Comparison of ENCODE assay signal across 8 mouse cellular contexts in genomic region chr8:77473373-77473772, GRCm38 (mm10). TPM values are rescaled to one million over a fixed set of nuclear protein-coding genes. Genes with fewer than 3 reads are reported as not detected.
DNase-seq lines count a peak whose midpoint lies in the region; ATAC-seq lines count a peak whose summit lies in the region.

No protein-coding gene starts in this region.

- H3K36me3 ChIP-seq in liver, embryonic 13.5 days, result no peaks in the 10 kb centered on the region
- H3K36me3 ChIP-seq in liver, embryonic 12.5 days, result no peaks in the 10 kb centered on the region
- no peaks in the 10 kb centered on the region for H3K36me3 ChIP-seq in heart, embryonic 10.5 days

- DNase-seq in liver, embryonic 13.5 days, result no peak
- peak; percentile 40 for DNase-seq in cerebellum, adult 9-11 months
- no peak for DNase-seq in heart, embryonic 10.5 days (ENCODE audit: low spot score)
- peak; percentile 57 for DNase-seq in kidney, postnatal 14 days
- peak; percentile 78 for DNase-seq in testis, postnatal 10 days (ENCODE audit: low spot score)
- DNase-seq in layer of hippocampus, adult 9-11 months, result no peak

- H3K4me3 ChIP-seq in liver, embryonic 13.5 days (replicated peaks), result no peak overlapping the region
- no peak overlapping the region for H3K4me3 ChIP-seq in liver, embryonic 12.5 days
- H3K4me3 ChIP-seq in heart, embryonic 10.5 days, result no peak overlapping the region

- no peak overlapping the region for H3K27ac ChIP-seq in liver, embryonic 13.5 days
- H3K27ac ChIP-seq in liver, embryonic 12.5 days, result no peak overlapping the region
- H3K27ac ChIP-seq in heart, embryonic 10.5 days, result peak overlapping the region; percentile 67

- 75% methylated on average over 6 of the region's 6 CpGs for WGBS in liver, embryonic 13.5 days (ENCODE audit: insufficient replicate concordance)
- 84% methylated on average over 6 of the region's 6 CpGs for WGBS in liver, embryonic 12.5 days (ENCODE audit: insufficient replicate concordance)
- WGBS in heart, embryonic 10.5 days, result 63% methylated on average over 6 of the region's 6 CpGs

- no peaks in the 10 kb centered on the region for H3K27me3 ChIP-seq in liver, embryonic 13.5 days
- no peaks in the 10 kb centered on the region for H3K27me3 ChIP-seq in liver, embryonic 12.5 days (replicated peaks)
- no peaks in the 10 kb centered on the region for H3K27me3 ChIP-seq in heart, embryonic 10.5 days (ENCODE audit: insufficient read depth, poor library complexity, severe bottlenecking)

- no peak overlapping the region for H3K9ac ChIP-seq in liver, embryonic 13.5 days
- H3K9ac ChIP-seq in liver, embryonic 12.5 days, result no peak overlapping the region

- no peaks in the 10 kb centered on the region for H3K9me3 ChIP-seq in liver, embryonic 13.5 days (replicated peaks)
- H3K9me3 ChIP-seq in liver, embryonic 12.5 days (replicated peaks), result no peaks in the 10 kb centered on the region
- no peaks in the 10 kb centered on the region for H3K9me3 ChIP-seq in heart, embryonic 10.5 days

- H3K4me1 ChIP-seq in liver, embryonic 13.5 days (replicated peaks), result peaks cover 21% of the 10 kb centered on the region
- H3K4me1 ChIP-seq in liver, embryonic 12.5 days, result peaks cover 21% of the 10 kb centered on the region
- H3K4me1 ChIP-seq in heart, embryonic 10.5 days, result peaks cover 33% of the 10 kb centered on the region

- peak; percentile 38; the same call in 1 of the 2 replicates for ATAC-seq in liver, embryonic 13.5 days (ENCODE audit: low read depth)
- no peak for ATAC-seq in liver, embryonic 12.5 days
- no peak for ATAC-seq in megakaryocyte-erythroid progenitor cell, adult 5-6 weeks (replicated peaks; ENCODE audit: low FRiP score, low TSS enrichment, poor library complexity, severe bottlenecking)

- no peak overlapping the region for H3K4me2 ChIP-seq in liver, embryonic 13.5 days
- no peak overlapping the region for H3K4me2 ChIP-seq in liver, embryonic 12.5 days

RNA-seq across cellular contexts. Expression of gene Arhgap10, which starts 44.4 kb away (rescaled TPM):
- polyA plus RNA-seq in liver, embryonic 13.5 days (2015; fragmentation: Nextera tagmentation; extraction: Ambion mirVana), result 7.9 and 9.7 TPM in 2 replicates
- polyA plus RNA-seq in liver, embryonic 12.5 days (2016; fragmentation: Nextera tagmentation; extraction: Ambion mirVana), result 13.5 and 13.8 TPM in 2 replicates
- polyA plus RNA-seq in heart, embryonic 10.5 days (2016; fragmentation: Nextera tagmentation; extraction: Ambion mirVana), result 22.8 and 25.7 TPM in 2 replicates
- total RNA-seq in megakaryocyte-erythroid progenitor cell, adult 5-6 weeks (2014; fragmentation: Nextera tagmentation), result 9.5 and 13.3 TPM in 2 replicates
- total RNA-seq in megakaryocyte-erythroid progenitor cell, adult 5-6 weeks (2017), result 18.2 and 27.8 TPM in 2 replicates

Comparison
In these comparisons a context has a peak if more than half of its experiments do, and no peak if none do; other contexts are left out.
1. DNase-seq: peak in cerebellum, adult 9-11 months (single experiment), kidney, postnatal 14 days (single experiment) and testis, postnatal 10 days (single experiment); none in liver, embryonic 13.5 days (single experiment), heart, embryonic 10.5 days (single experiment) and layer of hippocampus, adult 9-11 months (single experiment).